Mouse (Mus musculus): ENCODE measurements around the gene Ugt1a1.
"Not testable (repeated sequence)": the region's sequence is repeated elsewhere in the genome, so short reads cannot be mapped to it uniquely, and the experiment has no call there.

Gene Ugt1a1

DNA sequence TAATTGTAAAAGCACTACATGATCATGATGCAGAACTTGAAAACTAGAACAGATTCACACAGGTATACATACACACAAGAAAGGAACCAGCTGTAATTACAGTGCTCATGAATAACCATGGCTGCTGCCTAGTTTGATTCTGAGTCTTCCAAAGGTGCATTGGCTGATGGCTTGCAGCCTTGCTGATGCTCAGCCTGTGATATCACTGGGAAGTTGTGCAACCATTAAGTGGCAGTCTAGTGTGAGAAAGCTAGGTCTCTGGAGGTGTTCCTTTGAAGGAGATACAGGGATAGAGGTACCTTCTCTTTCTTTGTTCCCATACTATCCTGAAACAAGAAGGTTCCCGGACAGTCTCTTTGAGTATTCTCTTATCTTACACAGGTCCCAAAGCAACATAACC, 7.3 kb downstream of the Ugt1a1 start:
- no peak for DNase-seq

DNA sequence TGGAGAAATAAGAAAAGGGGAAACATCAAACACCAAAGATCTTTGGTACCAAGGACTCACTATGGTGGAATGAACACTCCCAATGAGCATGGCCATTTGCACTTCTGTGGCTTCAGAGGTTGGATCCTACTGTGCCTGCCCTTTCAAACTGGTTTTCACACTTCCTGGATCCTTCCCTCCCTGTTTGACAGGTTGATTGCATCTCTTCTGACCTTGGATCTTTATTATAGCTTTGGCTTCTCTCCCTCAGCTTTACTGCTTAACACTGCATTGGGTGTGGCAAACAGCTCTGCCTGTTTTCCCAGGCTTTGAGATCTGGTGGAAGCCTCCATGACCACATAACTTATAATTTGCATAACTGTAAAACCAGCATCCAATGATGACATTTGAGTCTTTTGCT, 8.6 kb downstream of the Ugt1a1 start:
- DNase-seq: no peak

- DNase-seq: no peak
Observed at GRCm38 (mm10) chr1:88222216-88222615, 10.5 kb downstream of the Ugt1a1 start.

GRCm38 (mm10) chr1:88223011-88223515, 11.3 kb downstream of the Ugt1a1 start:
- DNase-seq: peak in 1 of 2 experiments; percentile 6

DNA sequence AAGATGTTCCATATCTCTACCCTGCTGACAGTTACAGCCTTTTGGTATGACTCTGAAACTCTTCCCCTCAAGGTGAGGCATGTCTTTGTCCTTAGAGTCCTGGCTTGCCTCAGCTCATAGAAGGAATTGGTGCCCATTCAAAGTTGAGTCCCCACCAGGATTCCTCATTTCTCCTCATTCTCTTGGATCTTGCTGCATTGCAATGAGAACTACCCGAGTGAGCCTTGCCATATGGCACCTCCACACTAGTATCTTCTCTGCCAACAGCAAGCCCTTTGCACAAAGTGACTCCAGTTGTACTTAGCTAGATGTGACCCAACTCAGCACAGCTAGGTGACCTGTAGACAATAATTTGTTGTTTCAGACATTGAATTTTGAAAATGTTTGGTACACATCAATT, 11.8 kb downstream of the Ugt1a1 start:
- DNase-seq: no peak

DNA sequence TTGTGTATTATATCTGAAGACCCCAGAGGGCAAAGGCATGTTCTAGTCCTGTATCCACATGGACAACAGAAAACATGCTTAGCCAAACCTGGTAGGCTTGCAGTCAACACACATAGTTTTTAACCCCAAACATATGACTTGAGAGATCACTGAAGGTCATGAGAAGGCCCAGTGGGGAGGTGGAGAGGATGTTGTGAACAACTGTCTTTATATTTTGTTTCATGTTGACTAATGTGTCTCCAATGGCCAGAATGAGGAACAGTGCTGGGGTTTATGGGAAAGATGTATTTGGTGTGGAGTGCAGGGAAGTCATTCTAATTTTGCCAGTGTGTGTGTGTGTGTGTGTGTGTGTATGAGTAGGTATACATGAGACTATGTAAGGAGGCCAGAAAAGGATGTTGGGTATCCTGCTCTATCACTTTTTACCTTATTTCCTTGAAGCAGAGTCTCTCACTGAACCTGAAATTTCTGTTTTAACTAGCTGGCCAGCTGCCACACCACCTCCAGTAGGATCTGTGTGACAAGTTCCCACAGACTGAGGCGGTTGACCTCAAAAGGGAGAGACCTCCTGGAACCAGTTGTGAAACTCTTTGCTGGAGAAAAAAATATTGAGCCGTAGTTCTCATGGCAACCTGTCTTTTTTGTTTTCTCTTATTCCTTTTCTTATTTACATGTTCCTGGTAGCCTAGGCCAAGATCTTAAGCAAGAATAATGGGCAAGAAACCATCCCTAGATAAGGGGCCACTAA, 12.4 kb downstream of the Ugt1a1 start:
- DNase-seq: no peak

DNA sequence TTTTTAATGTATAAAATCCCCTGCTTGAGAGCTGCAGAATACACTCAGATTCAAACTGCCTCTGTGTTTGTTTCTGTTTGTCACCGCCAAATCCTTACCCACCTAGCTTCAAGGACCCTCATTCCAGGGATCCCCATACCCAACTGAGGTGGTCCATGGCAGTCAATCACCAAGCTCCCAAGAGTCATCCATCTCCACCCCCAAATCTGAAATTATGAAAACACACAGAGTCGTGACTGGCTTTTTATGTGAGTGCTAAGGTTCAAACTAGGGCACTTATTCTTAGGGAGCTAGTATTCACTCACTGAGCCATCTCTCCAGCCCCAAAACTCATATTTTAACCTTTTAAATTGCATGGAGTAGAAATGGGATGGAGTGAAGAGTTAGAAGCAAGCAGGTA, 13.5 kb downstream of the Ugt1a1 start:
- not testable (repeated sequence) for DNase-seq

DNA sequence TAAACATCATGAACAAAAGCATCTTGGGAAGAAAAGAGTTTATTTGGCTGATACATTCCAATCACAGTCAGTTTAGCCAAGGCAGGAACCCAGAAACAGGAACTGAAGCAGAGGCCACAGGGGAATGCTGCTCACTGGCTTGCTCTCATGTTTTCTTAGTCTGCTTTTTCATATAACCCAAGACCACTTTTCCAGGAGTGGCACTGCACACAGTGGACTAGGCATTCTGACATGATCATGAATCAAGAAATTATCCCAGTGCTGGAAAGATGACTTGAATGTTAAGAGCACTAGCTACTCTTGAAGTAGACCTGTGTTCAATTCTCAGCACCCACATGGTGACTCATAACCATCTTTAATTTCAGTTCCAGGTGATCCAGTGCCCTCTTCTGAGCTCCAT, 14.0 kb downstream of the Ugt1a1 start:
- DNase-seq: no peak

DNA sequence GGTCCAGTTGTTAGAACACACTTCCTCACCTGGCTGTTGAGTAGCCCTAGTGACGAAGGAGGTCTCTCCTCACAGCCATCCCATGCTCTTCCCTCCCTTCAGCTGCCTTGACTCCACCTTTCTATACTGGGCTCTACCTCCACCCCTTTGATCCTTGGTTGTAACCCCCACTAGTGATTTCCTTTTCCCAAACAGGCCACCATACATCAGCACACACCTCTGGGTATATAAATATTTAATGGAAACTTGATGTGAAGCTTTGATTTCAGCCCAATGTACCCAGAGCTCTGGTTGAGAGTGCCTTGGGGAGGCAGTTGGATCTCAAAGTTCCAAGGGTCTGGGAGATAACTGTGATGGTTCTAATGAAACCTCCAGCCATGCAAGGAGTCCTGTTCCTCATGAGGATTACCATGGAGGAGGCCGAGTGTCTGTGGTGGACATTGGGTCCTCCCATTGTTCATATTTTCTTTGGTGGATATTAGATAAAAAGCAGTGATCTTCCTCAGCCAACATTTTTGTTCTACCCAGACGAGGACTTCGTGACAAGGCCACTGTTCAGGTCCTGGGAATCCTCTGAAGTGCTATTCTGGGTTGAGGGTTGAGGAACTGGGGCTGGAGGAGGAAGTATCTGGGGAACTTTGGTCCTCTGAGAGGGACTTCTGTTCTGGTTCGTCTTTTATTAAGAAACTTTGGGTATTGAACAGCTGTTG, 15.1 kb downstream of the Ugt1a1 start, which contains the start of gene Mroh2a:
Gene Mroh2a (plus strand): TSS at position 317 of the 710 bp plus-strand sequence.
- peak in 1 of 2 experiments; percentile 26 for DNase-seq

GRCm38 (mm10) chr1:88227482-88227881, 15.7 kb downstream of the Ugt1a1 start:
- DNase-seq: peak in 1 of 2 experiments; percentile 6

- peak; percentile 10 to 16 for DNase-seq
Observed at GRCm38 (mm10) chr1:88228121-88228520, 16.4 kb downstream of the Ugt1a1 start.

- DNase-seq: peak in 1 of 2 experiments; percentile 6
Observed at GRCm38 (mm10) chr1:88229566-88229965, 17.8 kb downstream of the Ugt1a1 start.

DNA sequence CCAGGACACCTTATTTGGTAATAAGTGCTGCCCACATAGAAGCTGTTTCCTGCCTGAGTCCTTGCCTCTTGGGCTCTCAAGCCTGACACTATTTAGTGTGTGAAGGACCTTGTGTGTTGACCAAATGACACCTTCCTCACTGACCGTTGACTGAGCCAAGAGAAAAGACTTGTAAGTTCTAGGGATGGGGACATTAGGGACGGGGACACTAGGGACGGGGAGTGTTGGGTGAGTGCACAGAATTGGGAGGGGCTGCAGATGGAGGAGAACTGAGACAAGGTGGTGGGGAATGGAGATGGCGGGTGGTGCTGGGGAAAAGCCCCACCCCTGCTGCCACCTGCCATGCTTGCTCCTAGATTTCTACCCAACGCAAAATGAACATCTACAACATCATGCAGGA, 18.2 kb downstream of the Ugt1a1 start:
- peak; percentile 4 to 12 for DNase-seq

DNA sequence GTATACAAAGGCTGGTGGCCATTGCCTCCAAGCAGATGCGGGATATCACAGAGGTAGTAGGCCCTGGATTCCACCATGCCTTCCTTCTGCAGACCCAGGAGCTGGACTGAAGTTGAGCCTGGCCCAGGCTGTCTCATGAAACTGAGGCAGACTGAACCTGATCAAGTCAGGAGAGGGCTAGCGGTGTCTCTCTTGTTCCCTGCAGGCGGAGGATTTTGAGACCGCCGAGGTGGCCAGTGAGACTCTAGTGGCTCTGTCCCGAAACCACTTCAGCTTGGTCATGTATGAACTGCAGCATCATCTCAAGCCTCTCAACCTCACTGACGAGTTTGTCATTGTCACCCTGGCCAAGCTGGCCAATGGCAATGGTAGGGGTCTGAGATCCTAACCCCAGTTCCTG, 18.7 kb downstream of the Ugt1a1 start:
- peak; percentile 6 to 14 for DNase-seq

DNA sequence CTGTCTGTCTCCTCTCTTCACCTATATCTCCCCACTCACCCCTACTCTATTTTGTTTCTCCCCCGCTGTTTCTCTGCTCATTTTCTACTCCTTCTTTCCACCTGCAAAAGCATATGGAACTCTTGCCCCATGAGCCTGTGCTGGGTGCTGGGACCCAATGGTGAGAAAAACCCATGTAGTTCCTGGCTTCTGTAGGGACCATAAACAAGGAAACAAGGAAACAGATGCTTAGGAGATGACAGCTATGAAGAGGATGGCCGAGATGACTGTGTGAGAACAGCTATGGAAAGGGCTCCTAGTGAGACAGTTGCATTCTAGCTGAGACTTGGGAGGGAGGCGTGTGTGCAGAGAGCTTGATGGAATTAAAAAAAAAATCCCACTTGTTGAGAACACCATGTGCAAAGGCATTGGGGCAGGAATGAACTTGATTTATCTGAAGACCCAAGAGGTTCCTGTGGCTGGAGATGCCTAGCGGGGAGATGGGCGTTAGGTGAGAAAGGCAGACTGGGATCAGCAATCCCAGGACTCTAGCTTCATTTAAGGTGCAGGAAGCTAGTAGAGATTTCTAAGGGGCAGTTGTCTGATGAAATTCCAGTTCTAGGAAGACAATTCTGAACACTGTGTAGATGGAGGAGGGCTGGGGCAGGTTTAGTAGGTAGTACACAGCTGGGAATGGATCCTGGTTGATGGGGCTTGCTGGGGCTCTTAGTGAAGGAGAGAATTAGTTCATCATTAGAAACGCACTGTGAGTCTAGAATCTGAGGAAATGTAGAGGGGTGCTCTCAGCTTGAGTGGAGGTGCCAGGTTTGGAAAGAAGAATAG, 19.4 kb downstream of the Ugt1a1 start:
- DNase-seq: peak; percentile 5 to 7

- DNase-seq: peak; percentile 8 to 9
Observed at GRCm38 (mm10) chr1:88231803-88232499, 20.2 kb downstream of the Ugt1a1 start.

GRCm38 (mm10) chr1:88232664-88233380, 21.1 kb downstream of the Ugt1a1 start:
- DNase-seq: peak in 1 of 2 experiments; percentile 4

DNA sequence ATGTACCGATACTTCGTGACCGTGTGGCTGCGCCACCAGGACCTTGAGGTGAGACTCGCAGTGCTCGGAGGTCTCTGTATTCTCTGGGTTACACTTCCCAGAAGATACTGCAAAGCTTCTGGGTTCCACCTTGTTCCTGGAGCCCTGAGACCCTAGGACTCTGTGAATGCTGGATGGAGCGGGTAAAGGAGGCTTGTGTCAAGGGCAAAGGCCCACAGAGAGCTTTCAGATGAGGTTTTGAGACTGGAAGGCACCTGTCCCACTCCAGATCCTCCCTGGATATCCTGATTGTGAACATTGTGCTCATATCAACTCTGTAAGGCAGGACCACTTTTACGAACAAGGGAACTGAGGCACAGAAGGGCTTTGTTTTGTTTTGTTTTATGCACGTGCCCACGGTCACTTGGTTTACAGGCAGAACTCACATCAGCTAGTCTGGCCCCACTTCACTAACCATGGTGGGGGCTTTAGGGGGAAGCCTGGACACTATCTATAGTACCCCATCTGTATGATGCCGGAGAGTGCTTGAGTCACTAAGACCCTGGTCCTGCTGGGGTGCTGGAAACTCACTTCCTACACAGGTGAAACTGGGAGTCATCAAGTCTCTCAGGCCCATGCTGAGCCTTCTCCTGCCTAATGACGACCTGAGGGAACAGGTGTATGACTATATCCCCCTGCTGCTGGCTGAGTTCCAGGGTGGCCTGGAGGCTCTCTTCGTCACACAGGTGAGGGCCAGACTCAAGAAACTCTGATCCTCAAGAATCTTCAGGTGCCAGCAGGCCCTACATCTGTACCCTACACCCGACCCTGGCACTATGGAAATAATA, 21.9 kb downstream of the Ugt1a1 start:
- DNase-seq: peak in 1 of 2 experiments; percentile 17

GRCm38 (mm10) chr1:88234248-88234610, 22.5 kb downstream of the Ugt1a1 start:
- DNase-seq: no peak

DNA sequence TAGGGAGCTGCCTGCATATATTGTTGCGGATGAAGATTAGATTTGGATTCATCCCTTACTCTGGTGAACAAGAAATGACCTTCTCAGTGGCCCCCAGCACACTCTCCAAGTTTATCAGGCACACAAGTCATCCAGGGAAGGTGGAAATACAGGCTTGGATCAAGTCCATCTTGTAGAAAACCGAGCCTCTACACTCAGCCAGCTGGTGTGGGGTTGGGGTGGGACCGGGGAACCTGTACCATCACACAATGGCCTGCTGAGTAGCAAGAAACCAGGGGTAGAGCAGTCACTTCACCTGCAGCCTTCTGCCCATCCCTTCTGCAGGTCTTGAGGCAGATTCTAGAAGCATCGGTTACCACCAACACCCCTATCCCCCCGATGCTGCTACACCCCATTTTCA, 22.9 kb downstream of the Ugt1a1 start:
- DNase-seq: no peak

All from spleen, adult 18-20 months (tissue).